Mouse (Mus musculus) gastrocnemius, adult 2 months (tissue): ENCODE measurements around the gene Ache. TPM values are rescaled to one million over a fixed set of nuclear protein-coding genes. Genes with fewer than 3 reads are reported as not detected.

Experiments
- DNase-seq: peaks from one replicate; pipeline ENCODE4 v3.0.0; 2022
- H3K27ac ChIP-seq: fragments of 200-600 bp; 2 replicates; pipeline ENCODE4 v1.8.1; 2022; ENCODE audit warnings: mild to moderate bottlenecking
- H3K4me3 ChIP-seq: fragments of 200-600 bp; 2 replicates; pipeline ENCODE4 v1.8.1; 2022; ENCODE audit warnings: mild to moderate bottlenecking, moderate library complexity
- CTCF ChIP-seq: fragments of 200-600 bp; IDR thresholded peaks from 2 replicates; pipeline ENCODE4 v1.8.1; 2022; ENCODE audit warnings: antibody characterized with exemption, mild to moderate bottlenecking, moderate library complexity
- intact Hi-C: fragments of 180-260 bp; cut with DNase I; formaldehyde crosslinking; loops from one replicate; pipeline ENCODE4 v1.15.1; 2025
- total RNA-seq, 2 experiments: library from RNA; stranded (reverse); gene quantifications; 2 replicates each; pipeline ENCODE4 v1.2.3; 2021

Gene Ache
- total RNA-seq, 2 experiments from 2014 or later: 13.7 to 17.9 TPM

- no peak for DNase-seq
- intact Hi-C loops: no loop called here
- TF ChIP-seq CTCF: no peak
These were observed 16.3 kb downstream of the Ache start for GRCm38 (mm10) chr5:137303609-137304008.

GRCm38 (mm10) chr5:137304165-137304564 lies 16.8 kb downstream of the Ache start:
- Histone ChIP-seq H3K4me3 (no peak overlapping the region), H3K27ac (no peak overlapping the region)
- intact Hi-C loops: no loop called here
- no peak for TF ChIP-seq CTCF
- DNase-seq: no peak

More at GRCm38 (mm10) chr5:137303609-137304008, 16.3 kb downstream of the Ache start:
- Histone ChIP-seq H3K27ac (no peak overlapping the region), H3K4me3 (no peak overlapping the region)

- DNase-seq: no peak
- no peak overlapping the region for H3K4me3 ChIP-seq
- intact Hi-C loops: loop anchor here (5.0 kb wide), 1 partner anchor 197 kb away; the partner anchor contains the start of gene Pop7
These were observed 17.5 kb downstream of the Ache start for GRCm38 (mm10) chr5:137304816-137305215.

GRCm38 (mm10) chr5:137305822-137306221 lies 18.5 kb downstream of the Ache start:
- intact Hi-C loops: loop anchor here (2.0 to 5.0 kb wide), 2 partner anchors 13 to 196 kb away; partner anchors contain the start of gene Pop7
- DNase-seq: no peak
- no peak for TF ChIP-seq CTCF
- Histone ChIP-seq H3K4me3 (peak overlapping the region; percentile 97), H3K27ac (peak overlapping the region; percentile 95; the same call in 1 of the 2 replicates)

More at GRCm38 (mm10) chr5:137304816-137305215, 17.5 kb downstream of the Ache start:
- TF ChIP-seq CTCF: no peak
- H3K27ac ChIP-seq: 0 out of 2 replicates have a peak overlapping the region, but pooled peaks have one; percentile 24

- intact Hi-C loops: loop anchor here (2.0 to 5.0 kb wide), 2 partner anchors 14 to 196 kb away; partner anchors contain the start of gene Pop7
- H3K4me3 ChIP-seq: peak overlapping the region; percentile 97
- no peak for DNase-seq
- TF ChIP-seq CTCF: no peak
- H3K27ac ChIP-seq: peak overlapping the region; percentile 95
These were observed 19.2 kb downstream of the Ache start for GRCm38 (mm10) chr5:137306439-137307005.

- DNase-seq: peak; percentile 93
- TF ChIP-seq CTCF: no peak
- Histone ChIP-seq H3K27ac (peak within 1 kb of the TSS; percentile 95), H3K4me3 (peak within 1 kb of the TSS; percentile 97)
- intact Hi-C loops: loop anchor here (2.0 to 5.0 kb wide), 2 partner anchors 14 to 195 kb away; partner anchors contain the start of gene Pop7
These were observed 20.0 kb downstream of the Ache start, which contains the start of gene Srrt for GRCm38 (mm10) chr5:137307071-137307912. Srrt (minus strand) TSS chr5:137307674.

- intact Hi-C loops: loop anchor here (5.0 kb wide), 1 partner anchor 194 kb away; the partner anchor contains the start of gene Pop7
- DNase-seq: no peak
- H3K27ac ChIP-seq: peak overlapping the region; percentile 95
- no peak for TF ChIP-seq CTCF
- peak overlapping the region; percentile 97 for H3K4me3 ChIP-seq
These were observed 21.0 kb downstream of the Ache start for GRCm38 (mm10) chr5:137308356-137308755.

- DNase-seq: no peak
- Histone ChIP-seq H3K4me3 (peak overlapping the region; percentile 83), H3K27ac (peak overlapping the region; percentile 91)
- no peak for TF ChIP-seq CTCF
- intact Hi-C loops: no loop called here
These were observed 26.3 kb downstream of the Ache start for GRCm38 (mm10) chr5:137313466-137314192.

GRCm38 (mm10) chr5:137314193-137315083 lies 27.1 kb downstream of the Ache start, which contains the start of gene Trip6:
Trip6 (minus strand) TSS chr5:137314404.
- intact Hi-C loops: no loop called here
- DNase-seq: peak; percentile 90
- H3K27ac ChIP-seq: peak within 1 kb of the TSS; percentile 91
- TF ChIP-seq CTCF: no peak
- peak within 1 kb of the TSS; percentile 83 for H3K4me3 ChIP-seq

GRCm38 (mm10) chr5:137315084-137315903 lies 28.0 kb downstream of the Ache start:
- peak; percentile 66 for TF ChIP-seq CTCF
- peak overlapping the region; percentile 91; the same call in 1 of the 2 replicates for H3K27ac ChIP-seq

More at GRCm38 (mm10) chr5:137315084-137315903, 28.0 kb downstream of the Ache start:
- peak; percentile 62 for DNase-seq
- intact Hi-C loops: no loop called here
- H3K4me3 ChIP-seq: no peak overlapping the region
